ENCODE assay signal across 27 mouse cellular contexts in the genomic region with DNA sequence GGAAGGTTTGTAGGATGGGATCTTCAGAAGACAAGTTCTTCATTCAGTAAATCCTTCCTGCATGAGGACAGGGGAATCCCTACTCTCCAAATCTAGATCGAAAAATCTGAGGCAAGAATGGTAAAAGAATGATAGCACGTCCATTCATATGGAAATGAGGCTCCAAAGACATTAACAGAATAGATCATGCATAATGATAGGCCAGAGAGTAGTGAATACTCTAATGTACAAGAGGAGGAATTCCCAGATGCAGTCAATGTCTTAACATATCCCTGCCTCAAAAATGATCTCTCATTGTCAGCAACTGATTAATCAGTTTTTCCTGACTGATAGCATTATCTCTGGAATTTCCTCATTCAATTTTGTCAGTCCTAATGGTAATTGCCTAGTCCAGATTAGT.
"Had no signal": no experiment of that assay in that cellular context is flagged by ENCODE, and none has a peak within 500 bp of the region (broad histone marks: within the 10 kb centered on the region; RNA-seq: fewer than 3 reads in every experiment).

No protein-coding gene starts in this region.

- H3K4me2 ChIP-seq: heart, embryonic 11.5 days; heart, embryonic 13.5 days; heart, embryonic 15.5 days; hindbrain, embryonic 13.5 days; kidney, embryonic 15.5 days; limb, embryonic 12.5 days; liver, embryonic 11.5 days; liver, embryonic 13.5 days; liver, embryonic 15.5 days had no signal

- H3K4me3 ChIP-seq: heart, adult 2 months; heart, embryonic 13.5 days; heart, embryonic 15.5 days; hindbrain, embryonic 13.5 days; kidney, embryonic 15.5 days; left cerebral cortex, adult 2 months; limb, embryonic 10.5 days; limb, embryonic 12.5 days; liver, embryonic 13.5 days; liver, embryonic 15.5 days had no signal

- H3K9ac ChIP-seq: heart, embryonic 13.5 days; heart, embryonic 15.5 days; hindbrain, embryonic 13.5 days; kidney, embryonic 15.5 days; limb, embryonic 12.5 days; liver, embryonic 13.5 days; liver, embryonic 15.5 days had no signal

- H3K4me1 ChIP-seq: heart, embryonic 13.5 days; heart, embryonic 15.5 days; hindbrain, embryonic 13.5 days; kidney, embryonic 15.5 days; limb, embryonic 10.5 days; limb, embryonic 12.5 days; liver, embryonic 13.5 days; liver, embryonic 15.5 days had no signal

- ATAC-seq: hindbrain, embryonic 16.5 days; intestine, embryonic 16.5 days had no signal

- H3K9me3 ChIP-seq: heart, embryonic 13.5 days; heart, embryonic 15.5 days; hindbrain, embryonic 13.5 days; kidney, embryonic 15.5 days; limb, embryonic 10.5 days; limb, embryonic 12.5 days; liver, embryonic 13.5 days; liver, embryonic 15.5 days had no signal

- H3K36me3 ChIP-seq: heart, embryonic 13.5 days; heart, embryonic 15.5 days; hindbrain, embryonic 13.5 days; kidney, embryonic 15.5 days; limb, embryonic 10.5 days; limb, embryonic 12.5 days; liver, embryonic 13.5 days; liver, embryonic 15.5 days had no signal

- H3K27me3 ChIP-seq: heart, embryonic 13.5 days; heart, embryonic 15.5 days; hindbrain, embryonic 13.5 days; kidney, embryonic 15.5 days; limb, embryonic 12.5 days; liver, embryonic 13.5 days; liver, embryonic 15.5 days had no signal

- DNase-seq: gastrocnemius, postnatal 14 days; gastrocnemius, postnatal 36 days; heart, adult 11 months; heart, adult 2 months; heart, postnatal 14 days; heart, postnatal 36 days; kidney, adult 11 months; kidney, adult 2 months; kidney, adult 9 months; kidney, postnatal 14 days; kidney, postnatal 36 days; layer of hippocampus, adult 9-11 months; liver; liver, embryonic 13.5 days had no signal

- H3K27ac ChIP-seq: heart, adult 2 months; heart, embryonic 13.5 days; heart, embryonic 15.5 days; hindbrain, embryonic 13.5 days; kidney, embryonic 15.5 days; kidney, postnatal 0 days; left cerebral cortex, adult 2 months; limb, embryonic 10.5 days; limb, embryonic 12.5 days; liver, embryonic 13.5 days; liver, embryonic 15.5 days had no signal
